Mouse (Mus musculus) right cerebral cortex, postnatal 4 days (tissue): ENCODE measurements at regions not wholly inside any gene's neighbourhood (a gene's known extent, or its start where the extent isn't known, plus 50 kb on each side); places are given as distances from the start of the nearest gene placed in this dataset.

Experiments
- DNase-seq: peaks from one replicate; pipeline ENCODE4 v3.0.0-alpha.2; 2022

GRCm38 (mm10) chr2:75517096-75517495, 142.0 kb upstream of the Hnrnpa3 start:
- no peak for DNase-seq

GRCm38 (mm10) chr2:75518607-75519006, 140.5 kb upstream of the Hnrnpa3 start:
- DNase-seq = peak; percentile 10

- no peak for DNase-seq
Measured at GRCm38 (mm10) chr2:75525562-75525961, 133.5 kb upstream of the Hnrnpa3 start.

GRCm38 (mm10) chr2:75528706-75529105, 130.4 kb upstream of the Hnrnpa3 start:
- DNase-seq = no peak

GRCm38 (mm10) chr2:75538114-75538513, 120.9 kb upstream of the Hnrnpa3 start:
- DNase-seq = no peak

GRCm38 (mm10) chr2:75539726-75540125, 119.3 kb upstream of the Hnrnpa3 start:
- DNase-seq = no peak

- DNase-seq = no peak
Measured at GRCm38 (mm10) chr2:75542331-75542730, 116.7 kb upstream of the Hnrnpa3 start.

- DNase-seq = no peak
Measured at GRCm38 (mm10) chr2:75542781-75543180, 116.3 kb upstream of the Hnrnpa3 start.

- no peak for DNase-seq
Measured at GRCm38 (mm10) chr2:75545971-75546370, 113.1 kb upstream of the Hnrnpa3 start.

- DNase-seq = no peak
Measured at GRCm38 (mm10) chr2:75555676-75556075, 103.4 kb upstream of the Hnrnpa3 start.

GRCm38 (mm10) chr2:75556744-75557143, 102.3 kb upstream of the Hnrnpa3 start:
- DNase-seq = no peak

- no peak for DNase-seq
Measured at GRCm38 (mm10) chr2:75557392-75557791, 101.7 kb upstream of the Hnrnpa3 start.

- no peak for DNase-seq
Measured at GRCm38 (mm10) chr2:75559920-75560319, 99.1 kb upstream of the Hnrnpa3 start.

GRCm38 (mm10) chr2:75563253-75563913, 95.7 kb upstream of the Hnrnpa3 start:
- no peak for DNase-seq

- no peak for DNase-seq
Measured at GRCm38 (mm10) chr2:75564809-75565208, 94.3 kb upstream of the Hnrnpa3 start.

GRCm38 (mm10) chr2:75567131-75567530, 91.9 kb upstream of the Hnrnpa3 start:
- DNase-seq = no peak

GRCm38 (mm10) chr2:75569756-75570155, 89.3 kb upstream of the Hnrnpa3 start:
- no peak for DNase-seq

- DNase-seq = no peak
Measured at GRCm38 (mm10) chr2:75570246-75570645, 88.8 kb upstream of the Hnrnpa3 start.

- peak; percentile 26 for DNase-seq
Measured at GRCm38 (mm10) chr2:75584975-75585374, 74.1 kb upstream of the Hnrnpa3 start.

- DNase-seq = peak; percentile 48
Measured at GRCm38 (mm10) chr2:75588572-75588971, 70.5 kb upstream of the Hnrnpa3 start.

- peak; percentile 47 for DNase-seq
Measured at GRCm38 (mm10) chr2:75589452-75589851, 69.6 kb upstream of the Hnrnpa3 start.

- DNase-seq = peak; percentile 93
Measured at GRCm38 (mm10) chr2:75590175-75590574, 68.9 kb upstream of the Hnrnpa3 start.

- DNase-seq = no peak
Measured at GRCm38 (mm10) chr2:75600511-75600910, 58.5 kb upstream of the Hnrnpa3 start.

GRCm38 (mm10) chr2:75603175-75603871, 55.7 kb upstream of the Hnrnpa3 start:
- peak; percentile 66 for DNase-seq

- DNase-seq = no peak
Measured at GRCm38 (mm10) chr2:75605634-75606033, 53.4 kb upstream of the Hnrnpa3 start.
